Mouse (Mus musculus) small intestine, adult 2 months (tissue): ENCODE results near the gene Rab3il1.
A peak's percentile ranks its signal among the peaks of the same experiment; 100 is the strongest.

Experiments used
- CTCF ChIP-seq: fragments of 200-500 bp; IDR thresholded peaks from 2 replicates; pipeline ENCODE4 v1.5.1; 2012; ENCODE audit warnings: low read depth, mild to moderate bottlenecking, control low read depth, inconsistent platforms, low read length, moderate library complexity, mixed read lengths; ENCODE audit not compliant: insufficient replicate concordance, insufficient read length; ENCODE audit errors: extremely low read depth
- POLR2A ChIP-seq: fragments of 200-500 bp; IDR thresholded peaks from 2 replicates; pipeline ENCODE4 v1.6.1; 2012; ENCODE audit warnings: low read depth, mild to moderate bottlenecking, control low read depth, inconsistent platforms, low read length, moderate library complexity

DNA sequence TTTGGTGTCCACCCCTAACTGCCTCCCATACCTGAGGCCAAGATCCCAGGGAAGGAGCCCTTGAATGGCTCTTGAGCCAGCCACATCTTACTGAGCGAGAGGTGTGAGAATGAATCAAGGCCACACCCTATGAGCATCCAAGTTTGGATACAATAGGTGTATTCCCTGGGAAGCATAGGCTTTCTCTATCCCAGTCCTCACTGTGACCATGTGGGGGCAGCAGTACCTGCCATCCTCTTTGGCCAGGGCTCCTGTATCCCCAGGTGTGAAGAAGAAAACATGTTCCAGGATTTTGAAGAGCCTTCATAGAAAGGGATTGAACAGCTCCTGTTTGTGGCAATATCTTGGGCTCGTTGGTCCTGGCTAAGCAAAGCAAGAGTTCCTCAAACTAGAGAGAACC is 38.1 kb downstream of the Rab3il1 start:
- peak; percentile 53; the same call in 1 of the 2 replicates for TF ChIP-seq CTCF
- no peak for TF ChIP-seq POLR2A
